Mouse (Mus musculus): ENCODE results near the gene Glo1. TPM values are rescaled to one million over a fixed set of nuclear protein-coding genes. Genes with fewer than 3 reads are reported as not detected.

Gene Glo1
- polyA plus RNA-seq, 1 experiment from 2014 or later, result 156 TPM

DNA sequence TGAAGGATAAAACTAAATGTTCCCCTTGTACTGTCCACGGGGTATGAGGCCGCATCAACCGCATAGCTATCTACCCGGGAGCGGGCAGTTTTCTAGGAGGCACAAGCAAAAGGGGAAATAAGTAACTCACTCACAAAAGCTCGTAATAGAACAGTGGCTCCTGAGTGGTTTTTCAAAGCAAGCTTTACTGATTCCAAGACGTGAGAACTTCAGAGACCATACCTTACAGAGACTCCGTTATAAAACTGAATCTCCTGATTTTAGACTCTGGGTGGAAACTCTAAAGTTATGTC is 51.9 kb downstream of the Glo1 start:
- 77% methylated on average over 8 of the region's 8 CpGs for WGBS
- H3K9me3 ChIP-seq, result no peaks in the 10 kb centered on the region
- no peak overlapping the region for H3K9ac ChIP-seq (replicated peaks)
- peak overlapping the region; percentile 75 for H3K4me2 ChIP-seq (replicated peaks)
- peak overlapping the region; percentile 77 for H3K4me3 ChIP-seq (replicated peaks)
- no peaks in the 10 kb centered on the region for H3K27me3 ChIP-seq
- ATAC-seq, result no peak
- no peak overlapping the region for H3K27ac ChIP-seq
- H3K36me3 ChIP-seq, result no peaks in the 10 kb centered on the region
- peaks cover 30% of the 10 kb centered on the region for H3K4me1 ChIP-seq (replicated peaks)

DNA sequence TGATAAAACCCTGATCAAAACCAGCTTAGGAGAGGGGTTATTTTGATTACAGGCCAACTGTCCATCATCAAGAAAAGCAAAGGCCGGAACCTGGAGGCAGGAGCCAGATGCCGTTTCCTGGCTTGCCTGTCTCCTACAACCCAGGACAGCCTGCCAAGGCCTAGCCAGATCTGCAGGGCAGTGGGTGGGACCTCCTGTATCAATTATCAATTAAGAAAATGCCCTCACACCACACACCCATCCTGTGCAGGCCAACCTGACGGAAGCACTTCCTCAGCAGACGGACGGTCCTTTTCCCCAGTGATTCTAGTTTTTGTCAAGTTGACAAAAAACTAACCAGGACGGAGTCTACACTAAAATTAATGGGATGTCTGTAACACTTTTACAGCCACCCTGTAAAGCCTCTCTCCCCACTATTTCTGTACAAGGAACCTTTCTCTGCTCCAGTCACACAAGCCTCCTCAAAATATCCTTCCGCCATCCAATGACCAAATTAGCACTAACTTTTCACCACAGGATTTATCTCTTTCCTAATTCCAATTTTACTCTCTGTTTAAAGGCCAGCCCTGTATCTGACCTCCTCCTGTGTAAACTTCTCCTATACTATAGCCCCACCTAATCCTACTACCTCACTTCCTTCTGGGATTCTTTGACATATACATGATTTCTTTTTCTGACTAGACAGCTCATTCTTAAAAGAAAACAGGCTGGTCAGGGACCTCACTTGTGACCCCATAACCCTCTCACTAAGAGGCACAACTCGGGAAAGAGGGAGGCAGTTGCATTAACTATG is 52.5 kb downstream of the Glo1 start:
- no peak for ATAC-seq
- WGBS, result 85% methylated on average over 8 of the region's 8 CpGs
- Histone ChIP-seq H3K36me3 (no peaks in the 10 kb centered on the region), H3K4me2 (replicated peaks) (peak overlapping the region; percentile 75), H3K27me3 (no peaks in the 10 kb centered on the region), H3K4me3 (replicated peaks) (no peak overlapping the region), H3K9me3 (no peaks in the 10 kb centered on the region), H3K27ac (no peak overlapping the region), H3K9ac (replicated peaks) (no peak overlapping the region), H3K4me1 (replicated peaks) (peaks cover 30% of the 10 kb centered on the region)

DNA sequence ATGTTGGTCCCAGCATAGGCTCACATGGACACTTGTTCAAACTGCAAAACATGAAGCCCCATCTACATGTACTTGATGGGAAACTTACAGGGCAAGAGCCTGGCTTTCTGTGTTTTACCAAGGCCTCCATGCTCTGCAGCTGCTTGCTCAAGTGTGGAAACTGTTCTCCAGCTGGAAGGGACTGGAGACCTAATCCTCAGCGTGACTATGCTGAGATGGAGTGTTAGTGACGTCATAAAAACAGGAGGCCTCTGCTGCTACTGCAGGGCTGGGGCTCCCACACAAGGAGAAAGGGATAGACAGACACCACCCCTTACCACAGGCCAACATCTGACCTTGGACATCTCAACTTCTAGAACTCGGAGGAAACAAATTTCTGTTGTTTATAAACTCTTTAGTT is 55.7 kb downstream of the Glo1 start:
- H3K9ac ChIP-seq (replicated peaks), result no peak overlapping the region
- peaks cover 16% of the 10 kb centered on the region for H3K4me1 ChIP-seq (replicated peaks)
- H3K4me2 ChIP-seq (replicated peaks), result no peak overlapping the region
- no peaks in the 10 kb centered on the region for H3K27me3 ChIP-seq
- H3K4me3 ChIP-seq (replicated peaks), result no peak overlapping the region
- ATAC-seq, result no peak
- no peak overlapping the region for H3K27ac ChIP-seq
- H3K36me3 ChIP-seq, result no peaks in the 10 kb centered on the region
- H3K9me3 ChIP-seq, result no peaks in the 10 kb centered on the region
- whole genome bisulfite sequencing, result 72% methylated on average over 3 of the region's 3 CpGs

DNA sequence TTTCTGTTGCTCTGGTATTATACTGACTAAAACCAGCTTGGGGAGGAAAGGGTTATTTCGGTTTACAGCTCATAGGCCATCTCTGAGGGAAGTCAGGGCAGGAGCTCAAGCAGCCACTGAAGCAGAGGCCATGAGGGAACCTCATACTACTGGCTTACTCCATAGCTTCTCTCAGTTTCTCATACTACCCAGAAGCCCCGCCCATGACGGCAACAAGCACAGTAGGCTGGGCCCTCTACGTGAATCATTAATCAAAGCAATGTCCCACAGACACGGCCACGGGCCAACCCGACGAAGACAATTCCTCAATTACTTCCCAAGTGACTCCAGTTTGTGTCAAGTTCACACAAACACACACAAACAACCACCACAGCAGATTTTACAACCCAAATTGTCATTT is 56.5 kb downstream of the Glo1 start:
- Histone ChIP-seq H3K4me3 (replicated peaks) (no peak overlapping the region), H3K9me3 (no peaks in the 10 kb centered on the region), H3K4me2 (replicated peaks) (no peak overlapping the region), H3K27ac (no peak overlapping the region), H3K27me3 (no peaks in the 10 kb centered on the region), H3K36me3 (no peaks in the 10 kb centered on the region), H3K4me1 (replicated peaks) (peaks cover 14% of the 10 kb centered on the region), H3K9ac (replicated peaks) (no peak overlapping the region)
- ATAC-seq, result no peak
- WGBS, result 87% methylated on average over 8 of the region's 8 CpGs

DNA sequence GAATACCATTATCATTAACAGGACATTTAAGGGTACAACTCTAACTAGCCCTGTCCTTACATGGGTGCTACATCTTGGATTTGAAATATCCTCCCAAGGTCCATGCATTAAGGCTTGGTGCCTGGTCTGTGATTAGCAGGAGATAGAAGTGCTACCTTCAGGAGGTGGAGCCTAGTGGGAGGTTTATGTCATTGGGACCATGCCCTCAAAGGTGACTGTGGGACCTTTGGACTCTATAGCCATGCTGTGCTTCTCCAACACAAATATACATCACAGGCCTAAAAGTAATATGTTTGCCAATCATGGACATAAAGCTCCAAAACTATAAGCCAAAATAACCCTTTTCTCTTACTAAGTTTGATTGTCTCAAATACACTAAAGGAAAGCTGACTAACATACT is 58.2 kb downstream of the Glo1 start:
- Histone ChIP-seq H3K36me3 (no peaks in the 10 kb centered on the region), H3K4me2 (replicated peaks) (no peak overlapping the region), H3K9ac (replicated peaks) (no peak overlapping the region), H3K4me3 (replicated peaks) (no peak overlapping the region), H3K9me3 (no peaks in the 10 kb centered on the region), H3K27ac (no peak overlapping the region), H3K4me1 (replicated peaks) (no peaks in the 10 kb centered on the region), H3K27me3 (no peaks in the 10 kb centered on the region)
- ATAC-seq, result no peak

DNA sequence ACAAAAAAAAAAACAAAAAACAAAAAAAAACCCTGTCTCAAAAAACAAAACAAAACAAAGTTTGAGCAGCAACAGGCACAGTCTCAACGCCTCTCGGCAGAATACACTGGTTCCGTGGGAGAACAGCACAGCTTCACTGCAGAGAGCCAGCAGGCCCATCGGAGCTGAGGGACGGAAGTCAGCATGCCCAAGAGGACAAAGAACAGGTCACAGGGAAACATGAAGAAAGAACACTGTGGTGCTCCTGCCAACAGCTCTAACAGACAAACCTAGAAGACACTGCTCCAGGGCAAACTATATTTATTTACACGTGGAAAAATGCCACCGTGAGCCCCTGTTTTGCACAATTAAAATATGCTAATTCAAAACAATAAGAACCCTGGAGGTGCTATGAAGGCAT is 61.7 kb downstream of the Glo1 start:
- 85% methylated on average over 7 of the region's 7 CpGs for WGBS
- no peaks in the 10 kb centered on the region for H3K9me3 ChIP-seq
- no peaks in the 10 kb centered on the region for H3K4me1 ChIP-seq (replicated peaks)
- no peaks in the 10 kb centered on the region for H3K36me3 ChIP-seq
- H3K4me3 ChIP-seq (replicated peaks), result no peak overlapping the region
- no peak for ATAC-seq
- H3K4me2 ChIP-seq (replicated peaks), result no peak overlapping the region
- H3K27me3 ChIP-seq, result no peaks in the 10 kb centered on the region
- no peak overlapping the region for H3K27ac ChIP-seq
- no peak overlapping the region for H3K9ac ChIP-seq (replicated peaks)

DNA sequence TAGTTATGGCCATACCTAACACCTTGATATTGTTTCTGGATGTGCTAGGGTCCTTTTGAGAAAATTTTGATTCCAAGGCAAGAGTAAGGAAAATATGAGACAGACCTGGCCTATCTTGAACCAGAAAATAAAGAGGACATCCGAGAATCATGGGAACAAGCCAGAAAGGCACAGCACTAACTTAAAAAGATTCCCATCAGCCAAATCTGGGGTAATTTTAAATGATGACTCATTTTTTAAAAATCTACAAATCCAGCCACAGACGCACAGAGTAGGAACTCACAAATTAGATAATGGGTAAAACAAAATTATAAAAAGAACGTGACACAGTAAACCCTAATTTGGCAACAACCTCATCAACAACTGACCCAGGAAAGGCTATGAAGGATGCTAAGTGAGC is 62.3 kb downstream of the Glo1 start:
- H3K9ac ChIP-seq (replicated peaks), result no peak overlapping the region
- H3K36me3 ChIP-seq, result no peaks in the 10 kb centered on the region
- H3K4me2 ChIP-seq (replicated peaks), result no peak overlapping the region
- ATAC-seq, result no peak
- no peaks in the 10 kb centered on the region for H3K4me1 ChIP-seq (replicated peaks)
- no peak overlapping the region for H3K4me3 ChIP-seq (replicated peaks)
- WGBS, result 93% methylated on average over 3 of the region's 3 CpGs
- no peak overlapping the region for H3K27ac ChIP-seq
- no peaks in the 10 kb centered on the region for H3K27me3 ChIP-seq
- H3K9me3 ChIP-seq, result no peaks in the 10 kb centered on the region

DNA sequence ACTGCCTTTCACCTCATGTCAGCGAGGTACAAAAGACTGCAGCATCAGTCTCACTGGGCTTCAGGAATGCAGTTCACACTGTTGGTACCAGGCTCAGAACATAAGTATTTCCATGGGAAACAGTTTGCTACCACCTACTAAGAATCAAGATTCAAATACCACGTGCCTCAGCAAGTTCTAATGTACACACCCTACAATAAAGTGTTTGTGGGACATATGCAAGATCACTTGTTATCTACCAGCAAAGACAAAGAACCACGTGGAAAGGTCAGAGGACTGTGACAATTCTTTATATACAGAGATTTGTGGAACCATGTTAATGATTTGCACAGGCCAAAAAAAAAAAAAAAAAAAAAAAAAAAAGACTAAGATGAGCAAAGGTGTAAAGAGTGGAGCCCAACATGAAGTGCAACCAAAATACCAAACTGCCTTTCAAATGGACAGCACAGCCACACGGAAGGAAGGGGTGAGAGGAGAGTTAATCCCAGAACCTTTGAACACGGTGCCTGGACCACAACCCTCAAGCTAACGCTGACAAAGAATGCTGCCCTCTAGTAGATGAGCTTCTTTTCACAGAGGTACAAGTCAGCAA is 63.1 kb downstream of the Glo1 start:
- Histone ChIP-seq H3K4me3 (replicated peaks) (no peak overlapping the region), H3K4me1 (replicated peaks) (no peaks in the 10 kb centered on the region), H3K9me3 (no peaks in the 10 kb centered on the region), H3K9ac (replicated peaks) (no peak overlapping the region), H3K4me2 (replicated peaks) (no peak overlapping the region), H3K27ac (no peak overlapping the region), H3K36me3 (no peaks in the 10 kb centered on the region), H3K27me3 (no peaks in the 10 kb centered on the region)
- 80% methylated on average over 6 of the region's 6 CpGs for WGBS
- no peak for ATAC-seq

DNA sequence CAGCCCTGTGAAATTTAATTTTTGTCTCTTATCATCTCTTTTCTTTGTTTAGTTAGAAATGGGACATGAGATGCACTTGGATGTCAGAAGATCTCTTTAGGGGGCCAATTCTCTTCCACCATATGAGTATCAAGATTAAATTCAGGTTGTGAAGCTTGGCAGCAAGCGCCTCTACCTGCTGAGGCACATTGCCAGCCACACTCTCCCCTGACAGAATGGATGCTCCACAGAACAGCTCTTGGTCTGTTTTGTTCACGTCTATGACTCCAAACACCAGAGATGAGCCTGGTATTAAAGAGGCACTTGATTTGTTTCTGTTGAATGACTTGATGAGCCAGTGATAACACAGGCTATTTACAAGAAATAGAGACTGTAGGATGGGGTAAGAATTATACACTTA is 63.9 kb downstream of the Glo1 start:
- H3K27me3 ChIP-seq, result no peaks in the 10 kb centered on the region
- no peak overlapping the region for H3K27ac ChIP-seq
- H3K4me1 ChIP-seq (replicated peaks), result no peaks in the 10 kb centered on the region
- no peaks in the 10 kb centered on the region for H3K36me3 ChIP-seq
- H3K9ac ChIP-seq (replicated peaks), result no peak overlapping the region
- no peak for ATAC-seq
- WGBS, result 86% methylated on average over 2 of the region's 2 CpGs
- H3K4me2 ChIP-seq (replicated peaks), result no peak overlapping the region
- H3K9me3 ChIP-seq, result no peaks in the 10 kb centered on the region
- no peak overlapping the region for H3K4me3 ChIP-seq (replicated peaks)

DNA sequence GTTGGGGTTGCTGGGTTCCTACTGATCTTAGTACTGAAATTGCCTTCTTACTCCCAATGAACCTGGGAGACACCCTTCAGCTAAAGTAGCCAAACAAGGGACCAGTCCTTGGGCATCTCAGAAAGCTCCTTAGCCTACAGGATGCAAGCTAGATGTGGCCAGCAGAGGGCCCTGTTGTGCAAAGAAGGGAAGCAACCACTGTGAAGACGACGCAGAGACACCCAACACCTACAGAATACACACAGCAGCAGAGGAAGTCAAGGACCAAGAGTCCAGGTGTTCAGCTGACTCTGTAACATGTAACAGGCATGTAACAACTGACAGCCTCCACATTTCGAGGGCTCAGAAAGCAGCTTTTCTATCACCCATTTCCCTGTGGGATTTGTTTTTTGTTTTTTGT is 67.1 kb downstream of the Glo1 start:
- Histone ChIP-seq H3K4me3 (replicated peaks) (no peak overlapping the region), H3K27ac (no peak overlapping the region), H3K36me3 (no peaks in the 10 kb centered on the region), H3K9ac (replicated peaks) (no peak overlapping the region), H3K4me2 (replicated peaks) (no peak overlapping the region), H3K4me1 (replicated peaks) (no peaks in the 10 kb centered on the region), H3K9me3 (no peaks in the 10 kb centered on the region), H3K27me3 (no peaks in the 10 kb centered on the region)
- no peak for ATAC-seq
- WGBS, result 45% methylated on average over 3 of the region's 3 CpGs

DNA sequence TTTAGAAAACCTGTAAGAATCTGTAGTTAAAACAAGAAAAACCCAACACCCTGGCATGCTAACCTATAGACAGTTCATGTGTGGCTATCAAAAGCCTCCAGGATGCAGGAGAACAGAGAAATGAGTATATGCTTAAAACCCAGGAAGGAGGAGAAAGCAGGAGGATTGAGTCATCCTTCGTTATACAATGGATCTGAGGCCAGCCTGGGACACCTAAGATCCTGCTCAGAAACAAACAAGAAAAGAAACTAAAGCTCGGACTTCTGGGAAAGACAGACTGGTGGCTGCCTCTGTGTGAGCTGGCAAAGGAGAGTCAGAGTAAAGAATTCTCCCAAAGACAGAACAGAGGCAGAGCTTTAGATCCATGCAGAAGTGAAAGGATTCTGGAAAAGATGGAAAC is 68.0 kb downstream of the Glo1 start:
- Histone ChIP-seq H3K9me3 (no peaks in the 10 kb centered on the region), H3K9ac (replicated peaks) (no peak overlapping the region), H3K27me3 (no peaks in the 10 kb centered on the region), H3K27ac (no peak overlapping the region), H3K36me3 (no peaks in the 10 kb centered on the region), H3K4me3 (replicated peaks) (no peak overlapping the region), H3K4me2 (replicated peaks) (no peak overlapping the region), H3K4me1 (replicated peaks) (no peaks in the 10 kb centered on the region)
- WGBS, result 84% methylated on average over 2 of the region's 2 CpGs
- no peak for ATAC-seq

DNA sequence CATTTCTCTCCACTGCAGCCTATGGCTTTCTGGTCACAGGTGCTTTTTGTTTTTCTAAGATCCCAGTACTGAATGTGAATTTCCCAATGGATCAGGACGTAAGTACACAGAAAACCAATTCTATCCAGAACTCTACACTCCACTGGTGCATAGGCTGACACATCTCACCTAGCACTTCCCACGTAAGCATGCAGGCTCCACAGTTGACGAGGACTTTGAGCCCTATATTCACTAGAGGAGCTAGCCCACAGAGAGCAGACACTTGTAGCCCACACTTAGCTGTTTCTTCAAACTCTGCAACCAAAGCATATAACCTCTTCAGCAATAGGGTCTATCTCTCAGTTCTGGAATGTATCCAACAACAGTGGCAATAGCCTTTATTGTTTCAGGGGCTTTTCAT is 70.2 kb downstream of the Glo1 start:
- 94% methylated on average over 3 of the region's 3 CpGs for WGBS
- H3K27me3 ChIP-seq, result no peaks in the 10 kb centered on the region
- no peak overlapping the region for H3K27ac ChIP-seq
- H3K9me3 ChIP-seq, result no peaks in the 10 kb centered on the region
- ATAC-seq, result no peak
- no peak overlapping the region for H3K9ac ChIP-seq (replicated peaks)
- no peak overlapping the region for H3K4me3 ChIP-seq (replicated peaks)
- H3K4me1 ChIP-seq (replicated peaks), result no peaks in the 10 kb centered on the region
- no peak overlapping the region for H3K4me2 ChIP-seq (replicated peaks)
- H3K36me3 ChIP-seq, result no peaks in the 10 kb centered on the region
